Mouse (Mus musculus) right cerebral cortex, adult 2 months (tissue): Measurements from ENCODE around the gene Gm4214.
"Not testable (repeated sequence)": the region's sequence is repeated elsewhere in the genome, so short reads cannot be mapped to it uniquely, and the experiment has no call there.

Experiments
- DNase-seq, 2 experiments: peaks; one replicate each; pipeline ENCODE4 v3.0.0; 2021 to 2022; ENCODE audit warnings: low spot score in 2 of 2

Gm4214 gene

GRCm38 (mm10) chr7:22984573-22984972, at the start of gene Gm4214:
TSS of gene Gm4214 (minus strand) at chr7:22984673.
- not testable (repeated sequence) for DNase-seq

GRCm38 (mm10) chr7:23019823-23020222, 35.4 kb upstream of the Gm4214 start, which contains the start of gene Gm4216:
TSS of gene Gm4216 (minus strand) at chr7:23019923.
- not testable (repeated sequence) for DNase-seq
